Mouse (Mus musculus) CH12.LX (cell line): Measurements from ENCODE around the gene Elof1. TPM values are rescaled to one million over a fixed set of nuclear protein-coding genes. Genes with fewer than 3 reads are reported as not detected.

Experiments used
- DNase-seq: peaks from one replicate; pipeline ENCODE4 v3.0.0-alpha.2; 2013; ENCODE audit errors: extremely low read depth
- H3K27ac ChIP-seq: 2 replicates; pipeline ENCODE4 v1.5.1; 2012; ENCODE audit warnings: low read depth, mild to moderate bottlenecking, control low read depth, moderate library complexity; ENCODE audit not compliant: insufficient read depth
- H3K27me3 ChIP-seq: replicated peaks from 2 replicates; pipeline ENCODE3; 2012; ENCODE audit warnings: inconsistent platforms
- H3K36me3 ChIP-seq, 2 experiments: replicated peaks in 1 of 2; 2 replicates each; pipeline versions ENCODE3 to v1.6.1; 2012; ENCODE audit warnings: inconsistent platforms in 1 of 2, low read length in 1 of 2, mild to moderate bottlenecking in 1 of 2, mixed read lengths in 1 of 2, moderate library complexity in 1 of 2; ENCODE audit not compliant: control insufficient read depth in 1 of 2, insufficient read depth in 1 of 2
- H3K4me1 ChIP-seq, 2 experiments: 2 replicates each; pipeline ENCODE4 v1.6.1; 2012; ENCODE audit warnings: inconsistent platforms in 1 of 2, moderate library complexity in 1 of 2; ENCODE audit not compliant: insufficient read depth in 2 of 2, control insufficient read depth in 1 of 2
- H3K4me2 ChIP-seq: 2 replicates; pipeline ENCODE4 v1.6.1; 2012; ENCODE audit warnings: low read depth, mild to moderate bottlenecking, control low read depth; ENCODE audit not compliant: poor library complexity, insufficient read depth, severe bottlenecking
- H3K4me3 ChIP-seq, 3 experiments: fragments of 150-350 bp in 1 of 3; sonication (generic) in 1 of 3; replicated peaks in 1 of 3; 2 replicates each; pipeline versions ENCODE3 to v1.5.1; 2011 to 2012; ENCODE audit warnings: low read depth in 2 of 3, low read length in 2 of 3, mild to moderate bottlenecking in 2 of 3, moderate library complexity in 2 of 3, control low read depth in 1 of 3, improper control_type of control experiment in 1 of 3, inconsistent platforms in 1 of 3, mixed read lengths in 1 of 3; ENCODE audit not compliant: poor library complexity in 1 of 3
- H3K79me2 ChIP-seq: replicated peaks from 2 replicates; pipeline ENCODE4 v1.6.1; 2012; ENCODE audit warnings: mild to moderate bottlenecking, moderate library complexity; ENCODE audit not compliant: control insufficient read depth, poor library complexity, insufficient read depth, severe bottlenecking; ENCODE audit errors: extremely low read depth
- H3K9ac ChIP-seq: 2 replicates; pipeline ENCODE4 v1.6.1; 2012; ENCODE audit warnings: low read depth, mild to moderate bottlenecking, control low read depth, moderate library complexity; ENCODE audit not compliant: insufficient read depth
- H3K9me3 ChIP-seq: replicated peaks from 2 replicates; pipeline ENCODE3; 2012; ENCODE audit warnings: low read length, inconsistent platforms, mixed read lengths
- CHD1 ChIP-seq: IDR thresholded peaks from 2 replicates; pipeline ENCODE4 v1.6.1; 2012; ENCODE audit warnings: low read depth, low read length, improper control_type of control experiment, inconsistent platforms
- CTCF ChIP-seq, 2 experiments: IDR thresholded peaks in 1 of 2; conservative IDR thresholded peaks in 1 of 2; 2 replicates each; pipeline ENCODE4 v1.5.1; 2011 to 2012; ENCODE audit warnings: low read depth in 2 of 2, low read length in 2 of 2, improper control_type of control experiment in 1 of 2, inconsistent platforms in 1 of 2, mild to moderate bottlenecking in 1 of 2, moderate library complexity in 1 of 2
- E2F4 ChIP-seq: IDR thresholded peaks from 2 replicates; pipeline ENCODE4 v1.6.1; 2011; ENCODE audit warnings: low read depth, low read length, improper control_type of control experiment; ENCODE audit not compliant: insufficient replicate concordance
- ELF1 ChIP-seq: IDR thresholded peaks from 2 replicates; pipeline ENCODE4 v1.6.1; 2014; ENCODE audit warnings: low read depth, mild to moderate bottlenecking, inconsistent platforms, low read length, improper control_type of control experiment
- ETS1 ChIP-seq: conservative IDR thresholded peaks from 2 replicates; pipeline ENCODE4 v1.6.1; 2012; ENCODE audit warnings: low read depth, mild to moderate bottlenecking, inconsistent platforms, low read length, improper control_type of control experiment, moderate library complexity
- KAT2A ChIP-seq: IDR thresholded peaks from 2 replicates; pipeline ENCODE4 v1.6.1; 2012; ENCODE audit warnings: low read length, improper control_type of control experiment, inconsistent platforms; ENCODE audit not compliant: insufficient replicate concordance
- MAX ChIP-seq: IDR thresholded peaks from 2 replicates; pipeline ENCODE4 v1.6.1; 2011; ENCODE audit warnings: low read length, improper control_type of control experiment
- MXI1 ChIP-seq: IDR thresholded peaks from 2 replicates; pipeline ENCODE4 v1.6.1; 2011; ENCODE audit warnings: mild to moderate bottlenecking, low read depth, low read length, improper control_type of control experiment
- POLR2A ChIP-seq: IDR thresholded peaks from 2 replicates; pipeline ENCODE4 v1.6.1; 2011; ENCODE audit warnings: low read depth, mild to moderate bottlenecking, improper control_type of control experiment, low read length
- POLR2AphosphoS2 ChIP-seq: IDR thresholded peaks from 2 replicates; pipeline ENCODE4 v1.6.1; 2011; ENCODE audit warnings: low read depth, low read length, improper control_type of control experiment
- RAD21 ChIP-seq: IDR thresholded peaks from 2 replicates; pipeline ENCODE4 v1.6.1; 2011; ENCODE audit warnings: low read depth, mild to moderate bottlenecking, low read length, improper control_type of control experiment, moderate library complexity
- SMC3 ChIP-seq: IDR thresholded peaks from 2 replicates; pipeline ENCODE4 v1.6.1; 2011; ENCODE audit warnings: low read depth, low read length, improper control_type of control experiment
- TBP ChIP-seq: conservative IDR thresholded peaks from 2 replicates; pipeline ENCODE4 v1.6.1; 2011; ENCODE audit warnings: low read depth, low read length, improper control_type of control experiment
- dilution Hi-C: fragments of 300-500 bp; cut with MboI; formaldehyde crosslinking; loops from 2 replicates; pipeline ENCODE4 v1.14.3; 2020; ENCODE audit warnings: low sequenced_read_pairs; ENCODE audit not compliant: extremely low pct_unique_long_range_greater_than_20kb, extremely low pct_ligation_motif_present
- in situ Hi-C: fragments of 300-500 bp; cut with MboI; formaldehyde crosslinking; loops from 3 replicates; pipeline ENCODE4 v1.14.3; 2019; ENCODE audit warnings: low sequenced_read_pairs, low pct_ligation_motif_present, low pct_unique_long_range_greater_than_20kb, mixed read lengths
- polyA plus RNA-seq: library from polyadenylated mRNA; unstranded; fragments of >175 nt; gene quantifications from 2 replicates; pipeline ENCODE4 v1.2.1, GENCODE M21; 2012; ENCODE audit warnings: low read depth; ENCODE audit not compliant: insufficient read length
- total RNA-seq, 2 experiments: library from RNA; depleted of rRNA; stranded (reverse); fragments of 300-350 nt in 1 of 2; fragments of >200 nt in 1 of 2; gene quantifications; 2 replicates each; pipeline ENCODE4 v1.2.3; 2012 to 2014

Elof1 gene
- total and polyA plus RNA-seq, 3 experiments = 96.9 to 142 (median 111) TPM

DNA sequence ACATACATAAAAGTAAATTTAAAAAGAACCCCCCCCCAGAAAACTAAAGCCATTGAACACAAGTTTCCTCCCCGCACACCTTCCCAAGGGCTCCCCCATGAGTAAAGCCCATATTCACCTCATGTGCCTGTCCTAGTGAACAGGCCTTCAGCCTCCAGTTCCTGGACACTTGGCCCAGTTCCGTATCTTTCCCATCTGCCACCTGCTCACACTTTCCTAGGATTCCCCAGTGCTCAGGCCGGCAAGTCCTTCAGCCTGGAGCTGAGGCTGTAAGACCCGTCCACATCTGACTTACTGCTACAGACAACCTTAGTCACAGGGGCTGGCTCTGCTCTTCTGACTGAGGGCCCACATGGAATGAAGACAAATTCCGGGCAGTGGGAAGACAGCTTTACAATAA, 22.8 kb upstream of the Elof1 start:
- Histone ChIP-seq H3K9me3 (peaks cover 11% of the 10 kb centered on the region), H3K27ac (no peak overlapping the region), H3K4me1 (peaks cover 0 to 3% of the 10 kb centered on the region in 2 experiments; a peak in 2 of 4 replicates), H3K4me3 (no peak overlapping the region), H3K79me2 (no peaks in the 10 kb centered on the region), H3K4me2 (no peak overlapping the region), H3K27me3 (no peaks in the 10 kb centered on the region), H3K9ac (no peak overlapping the region), H3K36me3 (no peaks in the 10 kb centered on the region)
- no peak for TF ChIP-seq POLR2A
- no peak for TF ChIP-seq POLR2AphosphoS2
- TF ChIP-seq CHD1 = no peak
- TF ChIP-seq TBP = no peak
- TF ChIP-seq KAT2A = no peak
- TF ChIP-seq ELF1 = no peak
- TF ChIP-seq E2F4 = no peak
- dilution Hi-C loops = no loop called here
- in situ Hi-C loops = no loop called here
- DNase-seq = no peak

DNA sequence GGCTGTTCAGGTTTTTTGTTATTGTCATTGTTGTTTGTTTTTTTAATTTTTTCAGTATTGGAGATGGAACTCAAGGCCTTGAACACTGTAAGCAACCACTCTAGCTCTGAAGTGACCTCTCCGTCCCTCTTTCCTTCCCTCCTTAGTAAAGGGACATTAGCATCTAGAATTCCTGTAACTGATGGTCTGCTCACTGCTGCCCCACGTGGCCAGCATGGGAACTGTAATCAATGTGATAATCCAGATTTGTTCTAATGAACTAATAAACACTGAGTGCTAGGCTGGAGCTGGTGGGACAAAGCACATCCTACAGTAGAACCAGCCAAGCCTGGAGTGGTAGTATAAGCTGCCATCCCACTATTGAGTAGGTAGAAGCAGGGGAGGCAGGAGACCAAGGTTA, 21.5 kb upstream of the Elof1 start:
- in situ Hi-C loops = no loop called here
- H3K9me3 ChIP-seq = peaks cover 11% of the 10 kb centered on the region
- DNase-seq = no peak
- no peak overlapping the region for H3K9ac ChIP-seq
- H3K36me3 ChIP-seq = no peaks in the 10 kb centered on the region
- H3K4me1 ChIP-seq = peaks cover under 1 to 1% of the 10 kb centered on the region in 2 experiments; a peak in 3 of 4 replicates
- peak; percentile 18; the same call in 1 of the 2 replicates for TF ChIP-seq SMC3
- no peak for TF ChIP-seq MXI1
- TF ChIP-seq CTCF (conservative IDR thresholded peaks at IDR 0.05 in 1 of 2, IDR thresholded peaks at IDR 0.05 in 1 of 2; ENCODE audit: low read depth in 2 of 2, low read length in 2 of 2) = peak; percentile 69 to 90
- peak; percentile 53; the same call in 1 of the 2 replicates for TF ChIP-seq MAX
- no peak for TF ChIP-seq ETS1
- peak; percentile 23 for TF ChIP-seq RAD21
- TF ChIP-seq, all 38 proteins: peak for 4
- Histone ChIP-seq H3K27ac (no peak overlapping the region), H3K79me2 (no peaks in the 10 kb centered on the region), H3K4me3 (no peak overlapping the region), H3K27me3 (no peaks in the 10 kb centered on the region), H3K4me2 (no peak overlapping the region)
- dilution Hi-C loops = no loop called here

DNA sequence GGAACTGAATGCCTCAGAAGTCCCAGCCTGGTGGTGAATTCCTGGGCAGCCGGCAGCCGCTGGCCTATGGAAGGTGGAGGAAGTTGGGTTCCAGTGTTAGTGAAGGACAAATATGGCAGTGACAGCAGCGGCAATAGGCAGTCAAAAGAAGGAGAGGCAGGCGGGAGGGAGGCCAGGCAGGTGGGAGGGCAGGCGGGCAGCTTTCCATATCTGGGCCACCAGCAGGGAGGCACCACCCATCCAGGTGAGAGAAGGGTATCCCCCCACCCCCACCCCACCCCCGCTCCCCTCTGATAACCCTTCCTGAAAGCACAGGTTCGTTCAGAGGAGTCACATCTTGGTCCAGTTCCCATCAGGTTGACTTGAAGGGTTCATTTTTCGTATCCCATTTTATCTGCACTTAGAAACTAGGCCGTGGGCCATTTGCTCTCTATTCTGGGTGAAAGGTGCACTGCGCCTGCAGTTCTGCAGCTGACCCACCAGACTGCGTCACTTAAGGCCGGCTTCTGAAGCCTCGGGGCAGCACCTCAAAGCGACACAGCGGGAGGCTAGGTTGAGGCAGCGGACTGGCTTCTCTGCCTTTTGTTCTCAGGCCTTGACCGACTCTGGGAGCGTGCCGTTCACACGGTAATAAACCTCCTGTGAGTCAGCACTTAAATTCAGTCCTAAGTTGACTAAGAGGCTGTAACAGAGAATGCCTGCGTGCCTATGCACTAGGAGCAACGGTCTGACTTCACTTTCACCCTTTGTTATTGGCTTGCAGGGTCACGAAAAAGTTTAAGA, 20.0 kb upstream of the Elof1 start:
- no peak overlapping the region for H3K4me2 ChIP-seq
- no peaks in the 10 kb centered on the region for H3K36me3 ChIP-seq
- H3K9me3 ChIP-seq = peaks cover 11% of the 10 kb centered on the region
- H3K79me2 ChIP-seq = no peaks in the 10 kb centered on the region
- in situ Hi-C loops (no loop called here), dilution Hi-C loops (no loop called here)
- H3K27me3 ChIP-seq = no peaks in the 10 kb centered on the region
- TF ChIP-seq KAT2A = no peak
- H3K27ac ChIP-seq = no peak overlapping the region
- H3K4me1 ChIP-seq = peaks cover 0 to 2% of the 10 kb centered on the region in 2 experiments; a peak in 1 of 4 replicates
- no peak overlapping the region for H3K4me3 ChIP-seq
- no peak overlapping the region for H3K9ac ChIP-seq
- DNase-seq = no peak
